Mouse (Mus musculus) lung, postnatal 36 days (tissue): Measurements from ENCODE around the gene Slc36a1.

Experiments used
- DNase-seq: peaks from one replicate; pipeline ENCODE4 v3.0.0; 2022; ENCODE audit warnings: mixed read lengths

The Slc36a1 gene

GRCm38 (mm10) chr11:55209626-55210353, 5.6 kb downstream of the Slc36a1 start:
- peak; percentile 16 for DNase-seq

- DNase-seq = no peak
Observed at GRCm38 (mm10) chr11:55213518-55213917, 9.4 kb downstream of the Slc36a1 start.

- peak; percentile 30 for DNase-seq
Observed at GRCm38 (mm10) chr11:55214161-55214560, 10.0 kb downstream of the Slc36a1 start.

GRCm38 (mm10) chr11:55214978-55215377, 10.8 kb downstream of the Slc36a1 start:
- DNase-seq = peak; percentile 58

GRCm38 (mm10) chr11:55216061-55216460, 11.9 kb downstream of the Slc36a1 start:
- no peak for DNase-seq

GRCm38 (mm10) chr11:55216830-55217229, 12.7 kb downstream of the Slc36a1 start:
- no peak for DNase-seq

GRCm38 (mm10) chr11:55217418-55217817, 13.3 kb downstream of the Slc36a1 start:
- no peak for DNase-seq

- DNase-seq = no peak
Observed at GRCm38 (mm10) chr11:55217880-55218279, 13.7 kb downstream of the Slc36a1 start.

GRCm38 (mm10) chr11:55218473-55218872, 14.3 kb downstream of the Slc36a1 start:
- no peak for DNase-seq

GRCm38 (mm10) chr11:55221306-55221705, 17.2 kb downstream of the Slc36a1 start:
- DNase-seq = no peak

- DNase-seq = no peak
Observed at GRCm38 (mm10) chr11:55231034-55231433, 26.9 kb downstream of the Slc36a1 start.

GRCm38 (mm10) chr11:55234288-55234687, 30.1 kb downstream of the Slc36a1 start:
- no peak for DNase-seq

GRCm38 (mm10) chr11:55234791-55235190, 30.6 kb downstream of the Slc36a1 start:
- no peak for DNase-seq

- DNase-seq = no peak
Observed at GRCm38 (mm10) chr11:55236815-55237214, 32.7 kb downstream of the Slc36a1 start.

GRCm38 (mm10) chr11:55239496-55239895, 35.3 kb downstream of the Slc36a1 start:
- DNase-seq = no peak

GRCm38 (mm10) chr11:55240556-55240955, 36.4 kb downstream of the Slc36a1 start:
- DNase-seq = peak; percentile 90

- peak; percentile 44 for DNase-seq
Observed at GRCm38 (mm10) chr11:55250527-55250926, 46.4 kb downstream of the Slc36a1 start.

GRCm38 (mm10) chr11:55253391-55253790, 49.2 kb downstream of the Slc36a1 start:
- no peak for DNase-seq

- DNase-seq = no peak
Observed at GRCm38 (mm10) chr11:55261105-55261504, 57.0 kb downstream of the Slc36a1 start.

GRCm38 (mm10) chr11:55262000-55262399, 57.9 kb downstream of the Slc36a1 start:
- DNase-seq = no peak

- DNase-seq = no peak
Observed at GRCm38 (mm10) chr11:55264318-55264717, 60.2 kb downstream of the Slc36a1 start.

- DNase-seq = no peak
Observed at GRCm38 (mm10) chr11:55265647-55266046, 61.5 kb downstream of the Slc36a1 start.

- no peak for DNase-seq
Observed at GRCm38 (mm10) chr11:55268580-55268979, 64.4 kb downstream of the Slc36a1 start.

GRCm38 (mm10) chr11:55274756-55275155, 70.6 kb downstream of the Slc36a1 start:
- DNase-seq = peak; percentile 10
